Mouse (Mus musculus) heart, adult 2 months (tissue): ENCODE results near the gene Fah. TPM values are rescaled to one million over a fixed set of nuclear protein-coding genes. Genes with fewer than 3 reads are reported as not detected.

Experiments
- DNase-seq, 2 experiments: peaks; one replicate each; pipeline ENCODE4 v3.0.0; 2021
- H3K27ac ChIP-seq: fragments of 200-600 bp; 2 replicates; pipeline ENCODE4 v1.8.1; 2022
- H3K27me3 ChIP-seq: fragments of 200-500 bp; 2 replicates; pipeline ENCODE4 v1.6.1; 2012; ENCODE audit warnings: mild to moderate bottlenecking, low read length, inconsistent platforms, mixed read lengths; ENCODE audit not compliant: control insufficient read depth, insufficient read depth
- H3K36me3 ChIP-seq: fragments of 200-500 bp; 2 replicates; pipeline ENCODE4 v1.6.1; 2012; ENCODE audit warnings: low read length, inconsistent platforms; ENCODE audit not compliant: control insufficient read depth, insufficient read depth
- H3K4me1 ChIP-seq: fragments of 200-500 bp; 2 replicates; pipeline ENCODE4 v1.6.1; 2011; ENCODE audit warnings: low read length; ENCODE audit not compliant: control insufficient read depth, insufficient read depth
- H3K4me3 ChIP-seq: fragments of 200-600 bp; 2 replicates; pipeline ENCODE4 v1.8.1; 2022
- H3K79me2 ChIP-seq: fragments of 200-500 bp; replicated peaks from 2 replicates; pipeline ENCODE4 v1.6.1; 2012; ENCODE audit warnings: mild to moderate bottlenecking, inconsistent platforms, low read length, moderate library complexity, mixed read lengths; ENCODE audit not compliant: control insufficient read depth, insufficient read depth
- H3K9ac ChIP-seq: fragments of 200-500 bp; 2 replicates; pipeline ENCODE4 v1.6.1; 2012; ENCODE audit warnings: low read depth, mild to moderate bottlenecking, control low read depth, inconsistent platforms, low read length, mixed read lengths
- CTCF ChIP-seq: fragments of 200-600 bp; IDR thresholded peaks from 2 replicates; pipeline ENCODE4 v1.8.1; 2022; ENCODE audit warnings: antibody characterized with exemption, mild to moderate bottlenecking, moderate library complexity
- EP300 ChIP-seq: fragments of 200-500 bp; IDR thresholded peaks from 2 replicates; pipeline ENCODE4 v1.6.1; 2011; ENCODE audit warnings: low read depth, low read length, control low read depth; ENCODE audit not compliant: insufficient read depth
- POLR2A ChIP-seq: fragments of 200-500 bp; IDR thresholded peaks from 2 replicates; pipeline ENCODE4 v1.6.1; 2011; ENCODE audit warnings: mild to moderate bottlenecking, low read depth, low read length, control low read depth; ENCODE audit not compliant: insufficient read depth
- WGBS: fragments of 180-500 bp; shearing (Covaris S2); methylation state at CpG from one replicate; pipeline ENCODE4 v1.1.7; 2018; 5-methylcytosine and 5-hydroxymethylcytosine counted together
- intact Hi-C: fragments of 180-260 bp; cut with DNase I; formaldehyde crosslinking; loops from one replicate; pipeline ENCODE4 v1.15.1; 2025
- polyA plus RNA-seq: library from polyadenylated mRNA; depleted of rRNA; stranded (reverse); fragments of >200 nt; gene quantifications from 2 replicates; pipeline ENCODE4 v1.2.3, GENCODE M21; 2012; rRNA removed
- total RNA-seq, 2 experiments: library from RNA; stranded (reverse); gene quantifications; 2 replicates each; pipeline ENCODE4 v1.2.3; 2021

Gene Fah
- total and polyA plus RNA-seq, 3 experiments: 23.7 to 59.9 (median 33.9) TPM

GRCm38 (mm10) chr7:84557332-84557731 lies 49.2 kb downstream of the Fah start:
- no peak for DNase-seq
- no peak overlapping the region for H3K9ac ChIP-seq
- H3K4me3 ChIP-seq: no peak overlapping the region
- WGBS: 65% methylated on average over 3 of the region's 3 CpGs
- TF ChIP-seq EP300: no peak
- no peak overlapping the region for H3K27ac ChIP-seq
- no peaks in the 10 kb centered on the region for H3K27me3 ChIP-seq
- no peaks in the 10 kb centered on the region for H3K36me3 ChIP-seq
- H3K79me2 ChIP-seq: no peaks in the 10 kb centered on the region
- H3K4me1 ChIP-seq: no peaks in the 10 kb centered on the region
- intact Hi-C loops: no loop called here

GRCm38 (mm10) chr7:84555294-84555693 lies 51.2 kb downstream of the Fah start:
- no peak overlapping the region for H3K4me3 ChIP-seq
- TF ChIP-seq POLR2A (no peak), CTCF (no peak)
- H3K4me1 ChIP-seq: no peaks in the 10 kb centered on the region
- H3K36me3 ChIP-seq: no peaks in the 10 kb centered on the region
- H3K27ac ChIP-seq: no peak overlapping the region
- no peaks in the 10 kb centered on the region for H3K27me3 ChIP-seq
- H3K79me2 ChIP-seq: no peaks in the 10 kb centered on the region
- no peak overlapping the region for H3K9ac ChIP-seq
- WGBS: 56% methylated on average over 3 of the region's 3 CpGs
- no peak for DNase-seq
- intact Hi-C loops: no loop called here

- intact Hi-C loops: no loop called here
- Histone ChIP-seq H3K9ac (no peak overlapping the region), H3K4me1 (no peaks in the 10 kb centered on the region), H3K79me2 (no peaks in the 10 kb centered on the region), H3K36me3 (no peaks in the 10 kb centered on the region), H3K4me3 (no peak overlapping the region), H3K27me3 (no peaks in the 10 kb centered on the region), H3K27ac (no peak overlapping the region)
- DNase-seq: no peak
- no peak for TF ChIP-seq POLR2A
- TF ChIP-seq EP300: no peak
- no peak for TF ChIP-seq CTCF
- WGBS: 92% methylated on average over 2 of the region's 2 CpGs
These were observed 55.0 kb downstream of the Fah start for GRCm38 (mm10) chr7:84551472-84551871.

- WGBS: 63% methylated on average over 4 of the region's 4 CpGs
- intact Hi-C loops: no loop called here
- no peak overlapping the region for H3K27ac ChIP-seq
These were observed 59.9 kb downstream of the Fah start for GRCm38 (mm10) chr7:84546667-84547066.

GRCm38 (mm10) chr7:84544946-84545345 lies 61.6 kb downstream of the Fah start:
- no peak overlapping the region for H3K9ac ChIP-seq
- no peak overlapping the region for H3K27ac ChIP-seq
- intact Hi-C loops: no loop called here
- no peaks in the 10 kb centered on the region for H3K36me3 ChIP-seq
- no peaks in the 10 kb centered on the region for H3K79me2 ChIP-seq
- no peak for DNase-seq
- TF ChIP-seq EP300: no peak
- no peaks in the 10 kb centered on the region for H3K27me3 ChIP-seq
- H3K4me3 ChIP-seq: no peak overlapping the region
- H3K4me1 ChIP-seq: no peaks in the 10 kb centered on the region
- WGBS: 75% methylated on average over 4 of the region's 4 CpGs

More at GRCm38 (mm10) chr7:84546667-84547066, 59.9 kb downstream of the Fah start:
- Histone ChIP-seq H3K4me1 (no peaks in the 10 kb centered on the region), H3K27me3 (no peaks in the 10 kb centered on the region), H3K79me2 (no peaks in the 10 kb centered on the region), H3K9ac (no peak overlapping the region), H3K4me3 (no peak overlapping the region), H3K36me3 (no peaks in the 10 kb centered on the region)
- no peak for DNase-seq
- no peak for TF ChIP-seq CTCF
- TF ChIP-seq EP300: no peak
- no peak for TF ChIP-seq POLR2A

Other genes with a start within 250 kb of the Fah start
- under 1 TPM; 0.34 to 0.91 TPM for gene Arnt2, start 196.5 kb downstream of the Fah start, total RNA-seq
- 0.18 and 0.70 TPM in 2 replicates for gene Arnt2, start 196.5 kb downstream of the Fah start, polyA plus RNA-seq
- under 1 TPM; 0.10 to 0.25 TPM for gene Gm2115, start 77.8 kb downstream of the Fah start, total RNA-seq
- 0.29 and 0.61 TPM in 2 replicates for gene Gm2115, start 77.8 kb downstream of the Fah start, polyA plus RNA-seq
- 10 to 100 TPM; 82.9 to 93.8 TPM for gene Zfand6, start 83.2 kb upstream of the Fah start, total RNA-seq
- gene Zfand6, start 83.2 kb upstream of the Fah start, polyA plus RNA-seq: 72.9 and 227 TPM in 2 replicates
- not detected for gene Olfr291, start 246.8 kb upstream of the Fah start, total RNA-seq
- gene Olfr291, start 246.8 kb upstream of the Fah start, polyA plus RNA-seq: not detected in 2 replicates